Mouse (Mus musculus): Measurements from ENCODE around the gene 1600014C23Rik. TPM values are rescaled to one million over a fixed set of nuclear protein-coding genes. Genes with fewer than 3 reads are reported as not detected.

Gene 1600014C23Rik
- polyA plus RNA-seq, 1 experiment: not detected

DNA sequence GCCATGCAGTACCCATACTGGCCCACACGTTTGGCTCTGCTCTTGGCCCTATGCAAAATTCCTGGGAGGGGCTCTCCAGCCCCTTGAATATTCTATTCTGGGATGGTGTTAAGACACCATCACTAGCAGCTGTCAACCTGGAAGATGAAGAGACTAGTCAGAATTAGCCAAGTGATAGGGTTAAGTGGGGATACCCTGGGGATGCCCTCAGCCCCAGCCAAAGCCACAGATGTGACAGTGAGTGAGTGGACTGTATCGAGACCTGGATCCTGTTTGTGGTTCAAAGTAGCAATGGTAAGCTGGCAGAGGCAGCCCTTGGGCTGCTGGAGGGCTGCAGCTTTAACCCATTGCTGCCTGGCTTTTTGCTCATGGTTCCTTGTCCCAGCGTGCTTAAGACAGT is 23.8 kb downstream of the 1600014C23Rik start:
- Histone ChIP-seq H3K4me3 (ENCODE audit: insufficient read depth, low read length) (no peak overlapping the region), H3K4me1 (ENCODE audit: control insufficient read depth, insufficient read depth, low read length) (no peaks in the 10 kb centered on the region), H3K27ac (ENCODE audit: insufficient read depth, low read length) (no peak overlapping the region)
- no peak for TF ChIP-seq POLR2A (IDR thresholded peaks at IDR 0.05; ENCODE audit: low read depth, low read length)
- TF ChIP-seq CTCF (IDR thresholded peaks at IDR 0.05; ENCODE audit: borderline replicate concordance, insufficient read depth, low read length): no peak

DNA sequence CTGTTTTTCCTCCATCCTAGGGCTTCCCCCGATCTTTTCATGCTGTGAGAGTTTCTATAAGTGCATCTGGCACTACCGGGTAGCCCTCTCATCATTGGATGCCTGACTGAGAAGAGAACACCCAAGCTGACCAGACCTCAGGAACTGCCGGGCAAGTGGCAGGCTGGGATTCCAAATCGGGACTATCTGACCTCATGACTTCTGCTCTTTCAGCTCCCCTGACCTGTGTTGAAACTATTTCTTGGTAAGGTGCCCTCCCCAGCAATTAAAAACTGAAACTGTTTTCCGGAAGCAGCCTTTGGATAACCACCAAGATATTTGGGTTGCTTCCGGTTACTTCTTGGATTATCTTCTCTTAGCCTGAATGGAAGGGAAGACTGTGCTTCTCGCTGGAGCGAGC is 25.5 kb downstream of the 1600014C23Rik start:
- Histone ChIP-seq H3K4me1 (ENCODE audit: control insufficient read depth, insufficient read depth, low read length) (no peaks in the 10 kb centered on the region), H3K4me3 (ENCODE audit: insufficient read depth, low read length) (no peak overlapping the region)
- TF ChIP-seq CTCF (IDR thresholded peaks at IDR 0.05; ENCODE audit: borderline replicate concordance, insufficient read depth, low read length): no peak
- TF ChIP-seq POLR2A (IDR thresholded peaks at IDR 0.05; ENCODE audit: low read depth, low read length): no peak

GRCm38 (mm10) chr17:45707376-45707775 is 26.3 kb downstream of the 1600014C23Rik start:
- TF ChIP-seq POLR2A (IDR thresholded peaks at IDR 0.05; ENCODE audit: low read depth, low read length): no peak
- TF ChIP-seq CTCF (IDR thresholded peaks at IDR 0.05; ENCODE audit: borderline replicate concordance, insufficient read depth, low read length): no peak
- Histone ChIP-seq H3K4me1 (ENCODE audit: control insufficient read depth, insufficient read depth, low read length) (no peaks in the 10 kb centered on the region), H3K27ac (ENCODE audit: insufficient read depth, low read length) (no peak overlapping the region)

More for the DNA sequence above, 25.5 kb downstream of the 1600014C23Rik start:
- H3K27ac ChIP-seq (ENCODE audit: insufficient read depth, low read length): no peak overlapping the region

DNA sequence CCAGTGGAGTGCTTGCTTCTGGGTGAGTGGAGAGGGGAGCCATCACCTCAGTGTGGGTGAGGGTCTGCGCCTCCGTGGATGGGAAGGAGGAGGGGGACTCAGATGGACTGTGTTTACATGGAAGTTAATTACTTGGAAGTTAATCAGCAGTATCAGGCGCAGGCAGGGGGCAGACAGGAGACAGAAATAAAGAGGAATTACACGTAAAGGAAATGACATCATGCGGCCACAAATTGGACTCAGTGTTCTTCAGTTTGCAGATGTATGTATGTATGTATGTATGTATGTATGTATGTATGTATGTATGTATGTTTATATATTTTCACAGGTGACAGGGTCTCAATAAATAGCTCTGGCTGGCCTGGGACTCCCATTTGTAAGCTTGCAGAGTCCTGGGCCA is 26.8 kb downstream of the 1600014C23Rik start:
- no peak overlapping the region for H3K4me3 ChIP-seq (ENCODE audit: insufficient read depth, low read length)
- no peak for TF ChIP-seq CTCF (IDR thresholded peaks at IDR 0.05; ENCODE audit: borderline replicate concordance, insufficient read depth, low read length)
- no peak for TF ChIP-seq POLR2A (IDR thresholded peaks at IDR 0.05; ENCODE audit: low read depth, low read length)

More at GRCm38 (mm10) chr17:45707376-45707775, 26.3 kb downstream of the 1600014C23Rik start:
- H3K4me3 ChIP-seq (ENCODE audit: insufficient read depth, low read length): no peak overlapping the region

GRCm38 (mm10) chr17:45703187-45703586 is 30.5 kb downstream of the 1600014C23Rik start:
- TF ChIP-seq POLR2A (IDR thresholded peaks at IDR 0.05; ENCODE audit: low read depth, low read length) (no peak), CTCF (IDR thresholded peaks at IDR 0.05; ENCODE audit: borderline replicate concordance, insufficient read depth, low read length) (no peak)
- Histone ChIP-seq H3K4me3 (ENCODE audit: insufficient read depth, low read length) (no peak overlapping the region), H3K4me1 (ENCODE audit: control insufficient read depth, insufficient read depth, low read length) (no peaks in the 10 kb centered on the region), H3K27ac (ENCODE audit: insufficient read depth, low read length) (no peak overlapping the region)

More for the DNA sequence above, 26.8 kb downstream of the 1600014C23Rik start:
- no peak overlapping the region for H3K27ac ChIP-seq (ENCODE audit: insufficient read depth, low read length)
- H3K4me1 ChIP-seq (ENCODE audit: control insufficient read depth, insufficient read depth, low read length): no peaks in the 10 kb centered on the region

DNA sequence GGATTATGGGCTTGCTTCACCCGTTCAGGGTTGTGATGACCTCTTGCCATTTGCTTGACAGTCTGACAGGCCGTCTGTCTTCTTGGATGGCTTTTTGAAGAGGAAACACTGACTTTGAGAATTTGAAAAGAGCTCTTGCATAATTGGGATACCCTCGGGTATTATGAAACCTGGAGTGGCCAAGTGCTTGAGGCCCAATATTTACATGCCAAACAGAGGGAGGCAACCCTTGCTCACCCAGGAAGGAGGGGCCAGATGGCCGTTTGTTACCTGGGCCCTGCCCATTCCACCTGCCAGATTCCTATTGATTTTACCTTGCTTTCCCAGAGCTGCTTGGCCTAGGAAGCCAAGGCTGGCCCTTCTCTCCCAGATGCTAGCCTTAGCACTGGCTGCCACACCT is 31.4 kb downstream of the 1600014C23Rik start:
- no peaks in the 10 kb centered on the region for H3K4me1 ChIP-seq (ENCODE audit: control insufficient read depth, insufficient read depth, low read length)
- no peak overlapping the region for H3K4me3 ChIP-seq (ENCODE audit: insufficient read depth, low read length)
- TF ChIP-seq POLR2A (IDR thresholded peaks at IDR 0.05; ENCODE audit: low read depth, low read length): no peak
- no peak for TF ChIP-seq CTCF (IDR thresholded peaks at IDR 0.05; ENCODE audit: borderline replicate concordance, insufficient read depth, low read length)
- H3K27ac ChIP-seq (ENCODE audit: insufficient read depth, low read length): no peak overlapping the region

GRCm38 (mm10) chr17:45701236-45701591 is 32.4 kb downstream of the 1600014C23Rik start:
- no peak overlapping the region for H3K4me3 ChIP-seq (ENCODE audit: insufficient read depth, low read length)
- TF ChIP-seq POLR2A (IDR thresholded peaks at IDR 0.05; ENCODE audit: low read depth, low read length) (no peak), CTCF (IDR thresholded peaks at IDR 0.05; ENCODE audit: borderline replicate concordance, insufficient read depth, low read length) (no peak)
- no peak overlapping the region for H3K27ac ChIP-seq (ENCODE audit: insufficient read depth, low read length)
- no peaks in the 10 kb centered on the region for H3K4me1 ChIP-seq (ENCODE audit: control insufficient read depth, insufficient read depth, low read length)

DNA sequence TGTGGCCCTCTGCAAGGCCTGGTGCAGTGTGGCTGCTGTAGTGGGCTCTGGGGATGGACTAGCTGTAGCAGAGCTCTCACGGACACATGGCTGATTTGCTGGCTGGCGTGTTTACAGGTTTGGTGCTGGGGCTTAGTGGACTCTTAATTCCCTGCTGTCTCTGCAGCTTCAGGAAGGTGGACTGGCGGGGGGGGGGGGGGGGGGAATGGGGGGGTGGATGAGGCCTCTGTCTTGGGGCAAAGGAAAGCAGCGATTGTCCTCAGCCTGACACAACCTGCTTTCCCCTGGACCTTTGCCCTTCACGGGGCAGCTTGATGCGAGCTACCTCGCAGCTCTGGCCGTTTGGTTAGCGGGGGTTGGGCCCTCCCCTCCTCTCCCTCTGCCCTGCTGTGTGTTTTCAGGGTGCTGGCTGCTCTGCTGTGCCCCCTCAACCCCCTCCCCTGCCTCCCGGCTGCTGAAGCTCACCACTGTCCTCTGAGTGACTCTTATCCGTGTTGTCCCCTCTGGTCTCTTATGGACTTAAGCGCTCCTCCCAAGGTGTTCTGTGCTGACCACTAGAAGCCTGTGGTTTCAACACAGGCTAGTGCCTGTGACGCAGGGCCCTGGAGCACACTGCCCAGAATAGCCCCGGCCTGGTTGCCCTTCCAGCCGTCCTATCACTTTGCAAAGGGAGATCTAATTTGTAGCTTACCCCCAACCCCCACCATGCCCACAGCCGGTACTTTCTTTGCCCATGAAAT is 33.0 kb downstream of the 1600014C23Rik start:
- H3K27ac ChIP-seq (ENCODE audit: insufficient read depth, low read length): no peak overlapping the region
- 0 out of 2 replicates have a peak, but pooled peaks cover under 1% of the 10 kb centered on the region for H3K4me1 ChIP-seq (ENCODE audit: control insufficient read depth, insufficient read depth, low read length)
- TF ChIP-seq POLR2A (IDR thresholded peaks at IDR 0.05; ENCODE audit: low read depth, low read length): no peak
- no peak for TF ChIP-seq CTCF (IDR thresholded peaks at IDR 0.05; ENCODE audit: borderline replicate concordance, insufficient read depth, low read length)
- H3K4me3 ChIP-seq (ENCODE audit: insufficient read depth, low read length): no peak overlapping the region

- no peak overlapping the region for H3K4me3 ChIP-seq (ENCODE audit: insufficient read depth, low read length)
- H3K27ac ChIP-seq (ENCODE audit: insufficient read depth, low read length): no peak overlapping the region
- peaks cover 11% of the 10 kb centered on the region; the same call in 1 of the 2 replicates for H3K4me1 ChIP-seq (ENCODE audit: control insufficient read depth, insufficient read depth, low read length)
- no peak for TF ChIP-seq POLR2A (IDR thresholded peaks at IDR 0.05; ENCODE audit: low read depth, low read length)
- no peak for TF ChIP-seq CTCF (IDR thresholded peaks at IDR 0.05; ENCODE audit: borderline replicate concordance, insufficient read depth, low read length)
Observed at GRCm38 (mm10) chr17:45699039-45699740, 34.5 kb downstream of the 1600014C23Rik start.

GRCm38 (mm10) chr17:45698368-45698767 is 35.3 kb downstream of the 1600014C23Rik start:
- Histone ChIP-seq H3K27ac (ENCODE audit: insufficient read depth, low read length) (no peak overlapping the region), H3K4me3 (ENCODE audit: insufficient read depth, low read length) (no peak overlapping the region), H3K4me1 (ENCODE audit: control insufficient read depth, insufficient read depth, low read length) (peaks cover 14% of the 10 kb centered on the region; the same call in 1 of the 2 replicates)
- no peak for TF ChIP-seq CTCF (IDR thresholded peaks at IDR 0.05; ENCODE audit: borderline replicate concordance, insufficient read depth, low read length)
- TF ChIP-seq POLR2A (IDR thresholded peaks at IDR 0.05; ENCODE audit: low read depth, low read length): no peak

All from embryonic fibroblast, embryonic 13.5 days (primary cell).